Mouse (Mus musculus) T-helper 1 cell (primary cell): ENCODE measurements around the gene Kif1b.
"Not testable (repeated sequence)": the region's sequence is repeated elsewhere in the genome, so short reads cannot be mapped to it uniquely, and the experiment has no call there.

ENCODE experiments used
- in situ Hi-C: fragments of 300-600 bp; cut with MboI, MseI; formaldehyde crosslinking; loops from one replicate; pipeline ENCODE4 v1.15.1; 2025; ENCODE audit warnings: high pct_unique_total_duplicates

The Kif1b gene

GRCm38 (mm10) chr4:149270541-149270940 lies 37.0 kb downstream of the Kif1b start:
- in situ Hi-C loops: no loop called here

GRCm38 (mm10) chr4:149269026-149269425 lies 38.5 kb downstream of the Kif1b start:
- in situ Hi-C loops: no loop called here

GRCm38 (mm10) chr4:149264895-149265294 lies 42.6 kb downstream of the Kif1b start:
- in situ Hi-C loops: no loop called here

- in situ Hi-C loops: no loop called here
Observed at GRCm38 (mm10) chr4:149263218-149263617, 44.3 kb downstream of the Kif1b start.

GRCm38 (mm10) chr4:149261466-149261865 lies 46.0 kb downstream of the Kif1b start:
- in situ Hi-C loops: no loop called here

GRCm38 (mm10) chr4:149260911-149261310 lies 46.6 kb downstream of the Kif1b start:
- in situ Hi-C loops: no loop called here

GRCm38 (mm10) chr4:149259391-149260094 lies 48.0 kb downstream of the Kif1b start:
- in situ Hi-C loops: no loop called here

GRCm38 (mm10) chr4:149258926-149259325 lies 48.6 kb downstream of the Kif1b start:
- in situ Hi-C loops: no loop called here

- in situ Hi-C loops: no loop called here
Observed at GRCm38 (mm10) chr4:149256511-149257300, 50.8 kb downstream of the Kif1b start.

- in situ Hi-C loops: no loop called here
Observed at GRCm38 (mm10) chr4:149255277-149256270, 51.9 kb downstream of the Kif1b start.

GRCm38 (mm10) chr4:149254827-149255226 lies 52.7 kb downstream of the Kif1b start:
- in situ Hi-C loops: no loop called here

GRCm38 (mm10) chr4:149249311-149249710 lies 58.2 kb downstream of the Kif1b start:
- in situ Hi-C loops: no loop called here

- in situ Hi-C loops: no loop called here
Observed at GRCm38 (mm10) chr4:149247772-149248171, 59.7 kb downstream of the Kif1b start.

- in situ Hi-C loops: no loop called here
Observed at GRCm38 (mm10) chr4:149247156-149247633, 60.3 kb downstream of the Kif1b start.

- in situ Hi-C loops: no loop called here
Observed at GRCm38 (mm10) chr4:149246578-149247155, 60.8 kb downstream of the Kif1b start.

GRCm38 (mm10) chr4:149237011-149237410 lies 70.5 kb downstream of the Kif1b start:
- in situ Hi-C loops: no loop called here

- in situ Hi-C loops: no loop called here
Observed at GRCm38 (mm10) chr4:149233938-149234337, 73.6 kb downstream of the Kif1b start.

- in situ Hi-C loops: not testable (repeated sequence)
Observed at GRCm38 (mm10) chr4:149228682-149229081, 78.8 kb downstream of the Kif1b start.

- in situ Hi-C loops: no loop called here
Observed at GRCm38 (mm10) chr4:149228256-149228655, 79.2 kb downstream of the Kif1b start.

- in situ Hi-C loops: no loop called here
Observed at GRCm38 (mm10) chr4:149226311-149226710, 81.2 kb downstream of the Kif1b start.

GRCm38 (mm10) chr4:149223453-149223852 lies 84.0 kb downstream of the Kif1b start:
- in situ Hi-C loops: no loop called here
